Mouse (Mus musculus) midbrain, embryonic 10.5 days (tissue): ENCODE measurements around the gene Agtr1a. TPM values are rescaled to one million over a fixed set of nuclear protein-coding genes. Genes with fewer than 3 reads are reported as not detected.

Experiments used
- DNase-seq: peaks from one replicate; pipeline ENCODE4 v3.0.0-alpha.2; 2017; ENCODE audit warnings: low spot score
- H3K27ac ChIP-seq: fragments of 300-500 bp; sonication (generic); replicated peaks from 2 replicates; pipeline ENCODE4 v1.5.1; 2016; ENCODE audit warnings: mild to moderate bottlenecking
- H3K27me3 ChIP-seq: fragments of 300-500 bp; sonication (generic); 2 replicates; pipeline ENCODE4 v1.6.1; 2016; ENCODE audit warnings: low read depth, mild to moderate bottlenecking; ENCODE audit not compliant: poor library complexity, severe bottlenecking
- H3K36me3 ChIP-seq: fragments of 300-500 bp; sonication (generic); 2 replicates; pipeline ENCODE4 v1.6.1; 2016; ENCODE audit warnings: mild to moderate bottlenecking, moderate library complexity
- H3K4me1 ChIP-seq: fragments of 300-500 bp; sonication (generic); 2 replicates; pipeline ENCODE4 v1.6.1; 2016
- H3K4me3 ChIP-seq: fragments of 300-500 bp; sonication (generic); 2 replicates; pipeline ENCODE4 v1.5.1; 2016; ENCODE audit warnings: mild to moderate bottlenecking, moderate library complexity
- H3K9me3 ChIP-seq: fragments of 300-500 bp; sonication (generic); replicated peaks from 2 replicates; pipeline ENCODE4 v1.6.1; 2016; ENCODE audit warnings: mild to moderate bottlenecking
- WGBS: fragments of 180-500 bp; shearing (Covaris S2); methylation state at CpG from one replicate; pipeline ENCODE4 v1.1.7; 2016; 5-methylcytosine and 5-hydroxymethylcytosine counted together
- polyA plus RNA-seq: library from polyadenylated mRNA; unstranded; fragments of >200 nt; fragmentation: Nextera tagmentation; extraction: Ambion mirVana; gene quantifications from 2 replicates; pipeline ENCODE4 v1.2.1, GENCODE M21; 2016

Agtr1a gene
- polyA plus RNA-seq, 1 experiment from 2014 or later, result 1.00 TPM

DNA sequence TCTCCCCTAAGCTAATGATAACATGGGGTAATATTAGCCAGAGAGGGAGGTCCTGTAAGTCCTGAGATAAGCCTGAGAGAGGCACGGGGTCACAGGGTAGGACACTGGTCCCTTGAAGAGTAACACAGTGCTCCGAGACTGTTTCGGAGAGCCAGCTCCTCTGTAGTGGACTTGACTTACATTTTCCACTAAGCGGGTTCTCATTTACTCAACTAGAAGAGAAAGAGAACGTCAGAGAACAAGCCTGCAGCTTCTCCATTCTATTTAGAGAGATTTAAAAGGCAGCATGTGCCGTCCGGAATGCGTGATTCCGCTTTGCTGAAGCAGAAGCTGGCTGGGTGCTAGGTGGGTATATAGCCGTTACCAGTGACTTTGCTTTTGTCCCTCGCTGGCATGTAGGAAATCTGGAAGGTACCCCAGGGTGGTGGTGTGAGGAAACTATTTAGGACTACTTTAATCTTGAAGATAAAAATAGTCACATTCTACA lies 9.2 kb downstream of the Agtr1a start:
- WGBS, result 90% methylated on average over 11 of the region's 11 CpGs
- H3K36me3 ChIP-seq, result no peaks in the 10 kb centered on the region
- no peak overlapping the region for H3K4me3 ChIP-seq
- no peaks in the 10 kb centered on the region for H3K4me1 ChIP-seq
- H3K27ac ChIP-seq, result no peak overlapping the region
- H3K27me3 ChIP-seq, result no peaks in the 10 kb centered on the region
- DNase-seq, result no peak
- no peaks in the 10 kb centered on the region for H3K9me3 ChIP-seq

DNA sequence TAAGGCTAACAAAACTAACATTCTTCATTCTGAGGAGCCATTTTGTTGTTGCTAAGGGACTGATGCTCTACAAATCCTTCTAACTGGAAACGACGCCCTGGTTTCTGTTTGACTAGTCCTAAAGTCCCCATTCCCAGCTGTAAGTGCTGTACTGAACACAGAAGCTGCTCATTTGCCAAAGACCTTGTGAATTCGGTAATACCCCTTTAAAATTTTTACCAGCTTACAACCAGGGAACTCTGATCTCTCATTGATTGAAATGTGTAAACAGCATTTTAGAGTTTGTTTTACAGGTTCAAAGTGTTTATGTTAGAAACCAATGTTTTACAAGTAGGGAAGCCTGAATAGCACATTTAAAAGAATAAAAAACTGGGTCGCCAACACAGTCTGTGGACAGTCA lies 10.6 kb downstream of the Agtr1a start:
- peaks cover under 1% of the 10 kb centered on the region; the same call in 1 of the 2 replicates for H3K4me1 ChIP-seq
- H3K27ac ChIP-seq, result no peak overlapping the region
- 89% methylated on average over 4 of the region's 4 CpGs for WGBS
- no peak overlapping the region for H3K4me3 ChIP-seq
- no peaks in the 10 kb centered on the region for H3K27me3 ChIP-seq
- no peaks in the 10 kb centered on the region for H3K36me3 ChIP-seq
- DNase-seq, result no peak
- no peaks in the 10 kb centered on the region for H3K9me3 ChIP-seq

DNA sequence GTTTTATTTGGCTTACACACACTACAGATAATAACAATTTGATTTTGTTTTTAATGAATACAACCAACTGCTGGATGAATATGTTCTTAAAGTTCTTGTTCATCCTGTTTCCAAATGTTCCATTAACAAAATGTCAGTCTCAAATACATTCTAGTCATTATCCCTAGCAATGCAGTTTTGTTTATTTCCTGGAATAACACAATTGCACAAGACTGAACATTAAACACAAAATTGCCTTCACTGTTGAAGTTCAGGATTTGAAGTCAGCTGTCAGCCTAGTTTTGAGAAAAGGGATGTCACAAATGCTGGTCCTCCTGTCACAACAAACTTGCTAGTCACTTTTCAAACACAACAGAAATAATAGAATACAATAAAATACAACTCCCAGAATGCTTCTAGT lies 12.1 kb downstream of the Agtr1a start:
- no peaks in the 10 kb centered on the region for H3K27me3 ChIP-seq
- peaks cover 6% of the 10 kb centered on the region; the same call in 1 of the 2 replicates for H3K4me1 ChIP-seq
- no peaks in the 10 kb centered on the region for H3K9me3 ChIP-seq
- no peaks in the 10 kb centered on the region for H3K36me3 ChIP-seq
- H3K4me3 ChIP-seq, result no peak overlapping the region
- no peak overlapping the region for H3K27ac ChIP-seq
- no peak for DNase-seq

DNA sequence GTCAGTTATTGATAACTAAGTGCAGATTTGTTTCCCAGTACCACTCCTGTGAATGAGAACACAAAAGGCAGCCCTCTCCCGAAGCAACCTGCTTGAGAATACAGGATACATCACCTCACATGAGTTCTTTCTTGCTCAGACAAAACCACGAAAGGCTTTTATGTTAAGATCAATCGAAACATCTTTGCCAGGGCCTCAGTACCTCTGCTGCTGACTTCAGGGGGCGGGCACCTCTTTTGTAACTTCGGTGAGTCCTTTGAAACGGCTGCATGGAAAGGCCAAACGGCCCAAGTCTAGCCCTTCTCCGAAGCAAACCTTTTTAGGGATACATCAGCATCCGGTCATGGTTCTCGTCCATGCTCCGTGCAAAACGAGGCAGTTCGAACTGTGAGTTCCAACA lies 15.7 kb downstream of the Agtr1a start:
- Histone ChIP-seq H3K36me3 (no peaks in the 10 kb centered on the region), H3K27me3 (no peaks in the 10 kb centered on the region), H3K9me3 (no peaks in the 10 kb centered on the region), H3K27ac (no peak overlapping the region), H3K4me1 (peaks cover 6% of the 10 kb centered on the region; the same call in 1 of the 2 replicates), H3K4me3 (no peak overlapping the region)
- DNase-seq, result no peak
- 52% methylated on average over 13 of the region's 13 CpGs for WGBS

DNA sequence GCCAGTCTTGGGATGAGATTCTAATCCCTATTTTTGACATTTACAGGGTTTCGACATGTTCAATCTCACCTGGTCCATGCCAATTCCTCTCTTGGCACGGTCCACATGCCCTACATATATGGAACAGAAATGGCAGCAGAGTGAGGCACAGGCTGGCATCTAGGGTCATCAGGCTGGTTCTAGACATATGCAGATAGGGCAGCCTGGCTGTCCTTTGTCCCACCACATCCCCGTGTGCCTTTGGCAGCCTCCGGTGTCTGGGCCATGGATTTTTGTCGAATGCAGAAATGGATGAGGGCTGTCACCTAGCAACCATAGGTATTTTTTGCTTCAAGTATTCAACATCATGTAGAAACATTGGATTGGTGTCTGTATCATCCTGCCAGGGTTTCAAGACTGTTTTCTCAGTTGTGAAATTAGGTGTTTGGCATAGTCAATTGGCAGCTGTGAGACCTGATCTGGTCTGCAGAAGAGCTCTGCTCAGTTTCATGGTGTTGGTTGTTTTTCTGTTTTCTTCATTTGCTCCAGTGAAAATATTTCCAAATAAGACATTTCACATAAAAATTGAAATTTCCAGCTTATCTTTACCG lies 18.8 kb downstream of the Agtr1a start:
- no peaks in the 10 kb centered on the region for H3K27me3 ChIP-seq
- H3K27ac ChIP-seq, result no peak overlapping the region
- H3K36me3 ChIP-seq, result no peaks in the 10 kb centered on the region
- peaks cover 6% of the 10 kb centered on the region; the same call in 1 of the 2 replicates for H3K4me1 ChIP-seq
- no peaks in the 10 kb centered on the region for H3K9me3 ChIP-seq
- 96% methylated on average over 6 of the region's 6 CpGs for WGBS
- no peak overlapping the region for H3K4me3 ChIP-seq
- DNase-seq, result no peak

DNA sequence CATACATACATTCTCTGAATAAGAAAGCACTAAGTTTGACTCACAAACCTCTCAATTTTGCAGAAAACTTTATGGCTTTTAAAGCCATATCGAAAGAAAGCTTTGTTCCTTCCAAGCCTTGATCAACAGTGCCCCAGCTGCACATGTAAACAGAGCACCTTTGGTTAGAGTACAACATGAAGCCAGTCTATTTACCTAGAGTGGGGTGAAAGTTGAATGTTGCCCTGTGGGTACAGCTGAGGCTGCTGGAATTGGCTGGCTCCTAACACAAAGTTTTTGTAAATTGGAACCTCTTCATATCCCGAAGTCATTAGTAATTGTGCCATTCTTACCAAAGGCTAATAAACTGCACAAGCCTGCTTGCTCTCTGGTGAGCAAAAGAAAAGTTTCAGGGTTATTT lies 19.7 kb downstream of the Agtr1a start:
- Histone ChIP-seq H3K36me3 (no peaks in the 10 kb centered on the region), H3K9me3 (no peaks in the 10 kb centered on the region), H3K27me3 (no peaks in the 10 kb centered on the region), H3K4me1 (peaks cover 6% of the 10 kb centered on the region; the same call in 1 of the 2 replicates), H3K4me3 (no peak overlapping the region), H3K27ac (no peak overlapping the region)
- 94% methylated on average over 2 of the region's 2 CpGs for WGBS
- no peak for DNase-seq

DNA sequence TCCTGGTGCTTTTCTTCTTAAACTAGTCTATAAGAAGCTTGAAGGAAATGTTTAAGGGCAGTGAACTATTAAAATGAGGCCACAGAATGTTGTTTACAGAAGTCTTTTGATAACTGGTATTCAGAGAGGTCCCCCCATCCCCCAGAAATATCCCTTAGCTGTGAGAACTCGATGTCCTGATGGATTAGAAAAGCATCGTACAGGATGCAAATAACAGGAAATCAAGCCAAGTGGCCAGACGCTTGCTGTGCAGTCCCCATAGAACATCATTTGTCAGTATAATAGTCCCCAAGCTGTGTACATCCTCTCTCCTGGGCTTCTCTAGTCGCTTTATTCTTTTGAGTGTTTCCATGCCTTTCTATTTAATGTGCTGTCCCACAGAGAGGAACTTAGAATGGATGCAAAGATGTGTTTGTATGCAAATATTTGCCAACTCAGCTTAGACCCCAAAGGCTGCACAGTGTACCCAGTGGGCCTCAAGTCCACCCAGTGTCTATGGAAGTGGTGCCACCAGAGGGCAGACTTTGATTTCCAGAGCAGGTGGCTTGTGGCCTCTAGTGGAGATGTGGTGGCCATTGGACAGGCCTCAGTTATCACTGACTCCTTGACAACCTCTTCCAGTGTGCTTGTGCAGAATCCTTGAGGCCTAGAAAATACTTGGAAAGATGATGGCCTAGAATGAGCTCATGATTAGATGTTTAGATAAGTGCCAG lies 22.4 kb downstream of the Agtr1a start:
- no peaks in the 10 kb centered on the region for H3K27me3 ChIP-seq
- no peak overlapping the region for H3K4me3 ChIP-seq
- no peaks in the 10 kb centered on the region for H3K36me3 ChIP-seq
- no peak overlapping the region for H3K27ac ChIP-seq
- no peak for DNase-seq
- H3K4me1 ChIP-seq, result no peaks in the 10 kb centered on the region
- WGBS, result 77% methylated on average over 4 of the region's 4 CpGs
- H3K9me3 ChIP-seq, result no peaks in the 10 kb centered on the region

DNA sequence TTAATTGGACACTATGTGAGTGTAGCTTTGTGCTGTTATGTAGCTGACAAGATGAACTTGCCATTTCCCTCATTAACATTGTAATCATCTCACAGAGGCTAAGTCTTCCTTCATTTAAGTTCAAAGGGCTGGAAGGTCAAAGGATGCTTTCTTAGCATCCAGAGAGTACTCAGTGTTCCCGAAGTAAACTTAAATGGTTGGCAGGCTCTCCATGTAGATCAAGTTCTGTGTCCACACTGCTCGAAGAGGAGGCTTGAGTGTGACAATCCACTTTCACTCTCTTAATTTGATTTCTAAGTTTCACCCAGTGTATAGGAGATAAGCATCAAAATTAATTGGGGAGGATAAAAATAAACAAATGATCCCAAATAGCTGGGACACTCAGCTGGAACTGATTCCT lies 23.6 kb downstream of the Agtr1a start:
- Histone ChIP-seq H3K4me3 (no peak overlapping the region), H3K36me3 (no peaks in the 10 kb centered on the region), H3K27me3 (no peaks in the 10 kb centered on the region), H3K4me1 (no peaks in the 10 kb centered on the region), H3K27ac (no peak overlapping the region), H3K9me3 (no peaks in the 10 kb centered on the region)
- DNase-seq, result no peak
- WGBS, result 87% methylated on average over 2 of the region's 2 CpGs

DNA sequence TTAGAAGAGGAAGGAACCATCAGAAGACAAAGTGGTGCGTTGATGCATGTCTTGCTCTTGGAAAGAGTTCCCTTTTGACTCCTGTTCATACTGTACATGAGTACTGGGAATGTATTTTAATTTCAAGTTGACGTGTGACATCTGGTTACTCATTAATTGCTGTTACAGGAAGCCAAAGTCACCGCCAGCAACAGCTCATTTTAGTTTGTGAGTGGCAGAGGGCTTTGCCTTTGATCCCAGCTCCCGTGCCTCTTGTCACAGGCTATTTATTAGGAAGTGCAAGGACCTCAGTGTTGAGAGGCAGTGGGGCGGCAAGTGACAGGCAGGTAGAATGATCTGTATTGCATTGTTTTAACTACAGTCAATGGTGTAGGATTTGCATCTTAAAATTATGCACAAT lies 24.8 kb downstream of the Agtr1a start:
- Histone ChIP-seq H3K4me3 (no peak overlapping the region), H3K27me3 (no peaks in the 10 kb centered on the region), H3K9me3 (no peaks in the 10 kb centered on the region), H3K36me3 (no peaks in the 10 kb centered on the region), H3K27ac (no peak overlapping the region), H3K4me1 (no peaks in the 10 kb centered on the region)
- DNase-seq, result no peak
- 68% methylated on average over 5 of the region's 5 CpGs for WGBS

DNA sequence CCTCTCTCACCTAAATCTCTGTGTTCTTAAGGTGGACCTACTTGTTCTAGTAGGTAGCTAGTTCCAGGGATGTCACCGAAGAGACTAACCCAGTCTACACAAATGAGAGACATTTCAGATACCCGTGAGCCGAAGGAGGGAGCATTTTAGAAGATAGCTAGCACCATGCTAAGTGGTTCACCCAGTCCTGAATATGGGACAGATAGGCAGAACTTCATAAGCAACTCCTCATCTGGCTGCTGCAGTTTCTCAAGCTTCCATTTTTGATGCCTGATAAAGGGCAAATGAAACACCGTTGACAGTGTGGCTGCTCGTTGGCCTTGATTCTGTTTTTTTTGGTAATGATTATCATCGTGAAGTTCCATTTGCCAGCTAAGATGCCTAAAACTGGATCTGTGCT lies 25.8 kb downstream of the Agtr1a start:
- Histone ChIP-seq H3K4me3 (no peak overlapping the region), H3K9me3 (no peaks in the 10 kb centered on the region), H3K27me3 (no peaks in the 10 kb centered on the region), H3K4me1 (no peaks in the 10 kb centered on the region), H3K27ac (no peak overlapping the region), H3K36me3 (no peaks in the 10 kb centered on the region)
- 93% methylated on average over 6 of the region's 6 CpGs for WGBS
- no peak for DNase-seq

DNA sequence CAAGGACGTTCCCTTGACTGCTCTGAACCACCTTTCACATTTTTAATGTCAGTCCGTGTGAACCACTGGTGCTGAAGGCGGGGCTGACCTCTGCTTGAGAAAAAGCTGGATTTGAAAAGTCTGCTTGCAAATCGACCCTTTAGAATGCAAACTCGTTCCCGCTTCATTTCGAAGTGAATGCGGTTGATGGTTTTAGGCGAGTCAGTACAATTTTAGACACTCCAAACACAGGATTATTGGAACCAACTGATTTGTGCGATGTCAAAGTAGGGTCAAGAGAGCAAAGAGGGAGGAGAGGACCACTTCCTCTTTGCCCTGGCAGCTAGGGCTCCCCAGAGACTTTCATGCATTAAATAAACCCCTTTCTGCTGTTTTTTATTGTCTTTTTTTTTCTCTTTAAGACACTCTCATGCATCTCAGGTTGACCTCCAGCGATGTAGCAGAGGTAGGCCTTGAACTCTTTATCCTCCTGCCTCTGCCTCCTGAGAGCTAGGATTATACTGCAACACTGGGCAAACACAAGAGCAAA lies 27.9 kb downstream of the Agtr1a start:
- DNase-seq, result no peak
- H3K27ac ChIP-seq, result no peak overlapping the region
- WGBS, result 79% methylated on average over 11 of the region's 11 CpGs
- H3K4me3 ChIP-seq, result no peak overlapping the region
- H3K27me3 ChIP-seq, result no peaks in the 10 kb centered on the region
- no peaks in the 10 kb centered on the region for H3K9me3 ChIP-seq
- H3K4me1 ChIP-seq, result no peaks in the 10 kb centered on the region
- no peaks in the 10 kb centered on the region for H3K36me3 ChIP-seq

DNA sequence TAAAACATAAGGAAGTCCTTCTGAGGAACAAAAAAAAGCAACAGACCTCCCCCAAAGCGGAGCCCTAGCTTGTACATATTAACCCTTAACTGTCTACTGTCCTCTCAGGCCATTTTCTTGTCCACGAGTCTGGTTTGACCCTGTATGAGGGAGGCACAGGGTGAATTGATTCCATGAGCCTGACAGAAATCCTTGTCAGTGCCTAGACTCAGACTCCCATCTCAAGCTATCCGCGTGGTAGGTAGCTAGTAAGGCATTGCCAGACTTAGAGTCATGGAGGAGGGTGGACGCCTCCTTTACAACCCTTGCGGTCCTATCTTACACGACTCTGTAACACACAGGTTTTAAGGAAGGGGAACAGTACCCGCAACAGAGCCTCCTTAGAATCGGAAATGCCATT lies 28.5 kb downstream of the Agtr1a start:
- 88% methylated on average over 9 of the region's 9 CpGs for WGBS
- no peaks in the 10 kb centered on the region for H3K4me1 ChIP-seq

DNA sequence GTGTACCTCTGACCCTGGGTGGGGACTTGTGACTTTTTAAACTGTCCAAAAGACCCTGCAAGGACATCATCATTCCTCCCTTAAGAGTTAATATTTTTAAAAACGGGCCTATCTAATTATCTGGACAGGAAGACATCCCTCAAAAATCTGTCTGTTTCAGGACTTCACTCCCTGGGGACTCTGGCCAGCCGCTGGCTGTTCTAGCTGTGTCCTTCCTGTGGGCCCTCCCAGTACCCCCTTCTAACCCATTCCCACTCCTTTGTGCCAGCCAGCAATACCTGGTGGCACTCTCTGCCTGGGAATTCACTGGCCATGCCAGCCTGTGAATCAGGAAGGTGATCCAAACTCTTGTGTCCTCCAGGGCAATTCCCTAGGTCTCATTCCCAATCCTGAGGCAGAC lies 29.1 kb downstream of the Agtr1a start:
- no peak overlapping the region for H3K27ac ChIP-seq
- H3K4me1 ChIP-seq, result no peaks in the 10 kb centered on the region
- WGBS, result 67% methylated on average over 2 of the region's 2 CpGs
- no peaks in the 10 kb centered on the region; the same call in 1 of the 2 replicates for H3K9me3 ChIP-seq
- H3K4me3 ChIP-seq, result no peak overlapping the region
- H3K27me3 ChIP-seq, result no peaks in the 10 kb centered on the region
- H3K36me3 ChIP-seq, result no peaks in the 10 kb centered on the region
- no peak for DNase-seq

More for the DNA sequence above, 28.5 kb downstream of the Agtr1a start:
- Histone ChIP-seq H3K27ac (no peak overlapping the region), H3K36me3 (no peaks in the 10 kb centered on the region), H3K9me3 (no peaks in the 10 kb centered on the region; the same call in 1 of the 2 replicates), H3K4me3 (no peak overlapping the region), H3K27me3 (no peaks in the 10 kb centered on the region)
- DNase-seq, result no peak
